Mouse (Mus musculus): ENCODE results near the gene Nf2.

GRCm38 (mm10) chr11:4833295-4833939, 15.9 kb downstream of the Nf2 start:
- TF ChIP-seq CTCF (conservative IDR thresholded peaks at IDR 0.05; ENCODE audit: insufficient read depth, insufficient read length, low read depth, low read length) (no peak), POLR2A (IDR thresholded peaks at IDR 0.05; ENCODE audit: low read depth, low read length) (no peak)
